Mouse (Mus musculus): ENCODE results near the gene Car14. TPM values are rescaled to one million over a fixed set of nuclear protein-coding genes. Genes with fewer than 3 reads are reported as not detected.
"Not testable (repeated sequence)": the region's sequence is repeated elsewhere in the genome, so short reads cannot be mapped to it uniquely, and the experiment has no call there.

Car14 gene
- polyA plus RNA-seq, 1 experiment, result not detected

- Histone ChIP-seq H3K4me3 (replicated peaks) (peak within 1 kb of the TSS; percentile 96), H3K9me3 (no peaks in the 10 kb centered on the region), H3K27me3 (replicated peaks) (no peaks in the 10 kb centered on the region), H3K4me1 (peaks cover 42% of the 10 kb centered on the region), H3K36me3 (replicated peaks; ENCODE audit: low read length) (peaks cover 11% of the 10 kb centered on the region)
- TF ChIP-seq GATA1 (IDR thresholded peaks at IDR 0.05; ENCODE audit: borderline replicate concordance, low read length) (no peak), FLI1 (IDR thresholded peaks at IDR 0.05; ENCODE audit: low read length) (no peak; the same call in 1 of the 2 replicates)
Measured at GRCm38 (mm10) chr3:95928658-95929503, 24.4 kb upstream of the Car14 start, which contains the start of gene Anp32e. Gene Anp32e (plus strand): TSS chr3:95929246.

GRCm38 (mm10) chr3:95928261-95928657 is 23.8 kb upstream of the Car14 start:
- Histone ChIP-seq H3K27me3 (replicated peaks) (no peaks in the 10 kb centered on the region), H3K4me3 (replicated peaks) (peak overlapping the region; percentile 96), H3K4me1 (peaks cover 41% of the 10 kb centered on the region), H3K9me3 (no peaks in the 10 kb centered on the region), H3K36me3 (replicated peaks; ENCODE audit: low read length) (peaks cover 4% of the 10 kb centered on the region)
- no peak for TF ChIP-seq GATA1 (IDR thresholded peaks at IDR 0.05; ENCODE audit: borderline replicate concordance, low read length)
- no peak for TF ChIP-seq FLI1 (IDR thresholded peaks at IDR 0.05; ENCODE audit: low read length)

GRCm38 (mm10) chr3:95925087-95925486 is 20.6 kb upstream of the Car14 start:
- H3K4me1 ChIP-seq, result peaks cover 12% of the 10 kb centered on the region
- H3K27me3 ChIP-seq (replicated peaks), result peaks cover 9% of the 10 kb centered on the region
- H3K4me3 ChIP-seq (replicated peaks), result no peak overlapping the region
- no peaks in the 10 kb centered on the region for H3K36me3 ChIP-seq (replicated peaks; ENCODE audit: low read length)
- no peaks in the 10 kb centered on the region for H3K9me3 ChIP-seq
- TF ChIP-seq GATA1 (IDR thresholded peaks at IDR 0.05; ENCODE audit: borderline replicate concordance, low read length) (no peak), FLI1 (IDR thresholded peaks at IDR 0.05; ENCODE audit: low read length) (no peak)

GRCm38 (mm10) chr3:95924185-95924584 is 19.7 kb upstream of the Car14 start:
- H3K4me1 ChIP-seq, result peaks cover 12% of the 10 kb centered on the region
- H3K9me3 ChIP-seq, result no peaks in the 10 kb centered on the region
- H3K27me3 ChIP-seq (replicated peaks), result peaks cover 9% of the 10 kb centered on the region
- H3K36me3 ChIP-seq (replicated peaks; ENCODE audit: low read length), result no peaks in the 10 kb centered on the region
- TF ChIP-seq GATA1 (IDR thresholded peaks at IDR 0.05; ENCODE audit: borderline replicate concordance, low read length), result no peak
- TF ChIP-seq FLI1 (IDR thresholded peaks at IDR 0.05; ENCODE audit: low read length), result no peak
- no peak overlapping the region for H3K4me3 ChIP-seq (replicated peaks)

GRCm38 (mm10) chr3:95923429-95923828 is 18.9 kb upstream of the Car14 start:
- H3K36me3 ChIP-seq (replicated peaks; ENCODE audit: low read length); H3K4me3 ChIP-seq (replicated peaks); H3K27me3 ChIP-seq (replicated peaks); H3K9me3 ChIP-seq; H3K4me1 ChIP-seq: not testable (repeated sequence)

GRCm38 (mm10) chr3:95920532-95920931 is 16.0 kb upstream of the Car14 start:
- not testable (repeated sequence) for H3K9me3 ChIP-seq; H3K4me3 ChIP-seq (replicated peaks); H3K36me3 ChIP-seq (replicated peaks; ENCODE audit: low read length)
- H3K27me3 ChIP-seq (replicated peaks), result peaks cover 15% of the 10 kb centered on the region
- peaks cover 12% of the 10 kb centered on the region for H3K4me1 ChIP-seq

- H3K27me3 ChIP-seq (replicated peaks), result peaks cover 15% of the 10 kb centered on the region
- H3K9me3 ChIP-seq, result no peaks in the 10 kb centered on the region
- peaks cover 11% of the 10 kb centered on the region for H3K4me1 ChIP-seq
- no peak for TF ChIP-seq FLI1 (IDR thresholded peaks at IDR 0.05; ENCODE audit: low read length)
- no peak for TF ChIP-seq GATA1 (IDR thresholded peaks at IDR 0.05; ENCODE audit: borderline replicate concordance, low read length)
- peak overlapping the region; percentile 46 for H3K4me3 ChIP-seq (replicated peaks)
- H3K36me3 ChIP-seq (replicated peaks; ENCODE audit: low read length), result no peaks in the 10 kb centered on the region
Measured at GRCm38 (mm10) chr3:95916760-95917159, 12.3 kb upstream of the Car14 start.

- H3K4me1 ChIP-seq, result peaks cover 16% of the 10 kb centered on the region
- no peaks in the 10 kb centered on the region for H3K36me3 ChIP-seq (replicated peaks; ENCODE audit: low read length)
- no peak overlapping the region for H3K4me3 ChIP-seq (replicated peaks)
- no peaks in the 10 kb centered on the region for H3K9me3 ChIP-seq
- TF ChIP-seq GATA1 (IDR thresholded peaks at IDR 0.05; ENCODE audit: borderline replicate concordance, low read length) (no peak), FLI1 (IDR thresholded peaks at IDR 0.05; ENCODE audit: low read length) (no peak)
- H3K27me3 ChIP-seq (replicated peaks), result peaks cover 9% of the 10 kb centered on the region
Measured at GRCm38 (mm10) chr3:95914706-95915105, 10.2 kb upstream of the Car14 start.

GRCm38 (mm10) chr3:95907613-95908012 is 3.1 kb upstream of the Car14 start:
- Histone ChIP-seq H3K4me3 (replicated peaks) (no peak overlapping the region), H3K36me3 (replicated peaks; ENCODE audit: low read length) (no peaks in the 10 kb centered on the region), H3K4me1 (peaks cover 49% of the 10 kb centered on the region), H3K9me3 (no peaks in the 10 kb centered on the region), H3K27me3 (replicated peaks) (peaks cover 40% of the 10 kb centered on the region)
- TF ChIP-seq FLI1 (IDR thresholded peaks at IDR 0.05; ENCODE audit: low read length) (no peak), GATA1 (IDR thresholded peaks at IDR 0.05; ENCODE audit: borderline replicate concordance, low read length) (no peak)

- TF ChIP-seq GATA1 (IDR thresholded peaks at IDR 0.05; ENCODE audit: borderline replicate concordance, low read length) (no peak), FLI1 (IDR thresholded peaks at IDR 0.05; ENCODE audit: low read length) (no peak)
- H3K9me3 ChIP-seq, result no peaks in the 10 kb centered on the region
- peaks cover 54% of the 10 kb centered on the region for H3K4me1 ChIP-seq
- H3K36me3 ChIP-seq (replicated peaks; ENCODE audit: low read length), result no peaks in the 10 kb centered on the region
- peak overlapping the region; percentile 90 for H3K4me3 ChIP-seq (replicated peaks)
- H3K27me3 ChIP-seq (replicated peaks), result peaks cover 47% of the 10 kb centered on the region
Measured at GRCm38 (mm10) chr3:95906860-95907259, 2.4 kb upstream of the Car14 start.

Data from megakaryocyte, embryonic 14.5 days (primary cell).